Mouse (Mus musculus): Measurements from ENCODE around the gene Nhlrc1. TPM values are rescaled to one million over a fixed set of nuclear protein-coding genes. Genes with fewer than 3 reads are reported as not detected.

Gene Nhlrc1
- polyA plus RNA-seq, 1 experiment from 2014 or later: 1.6 TPM

- no peak for ATAC-seq (replicated peaks; ENCODE audit: low FRiP score)
- H3K9me3 ChIP-seq (ENCODE audit: control insufficient read depth, low read length): no peaks in the 10 kb centered on the region
- peaks cover 3% of the 10 kb centered on the region for H3K4me1 ChIP-seq (replicated peaks; ENCODE audit: control insufficient read depth, insufficient read depth, low read length)
- no peaks in the 10 kb centered on the region for H3K36me3 ChIP-seq (ENCODE audit: control insufficient read depth, insufficient read depth, low read length)
- no peak overlapping the region for H3K9ac ChIP-seq (ENCODE audit: low read depth, low read length)
- H3K4me2 ChIP-seq: peak overlapping the region; percentile 35
- WGBS: 58% methylated on average over 14 of the region's 14 CpGs
- no peak for DNase-seq (ENCODE audit: low spot score)
- no peak overlapping the region for H3K27ac ChIP-seq (ENCODE audit: low read depth, low read length)
- H3K27me3 ChIP-seq (replicated peaks; ENCODE audit: control insufficient read depth, insufficient read depth, low read length): no peaks in the 10 kb centered on the region
- H3K4me3 ChIP-seq (ENCODE audit: low read depth, low read length): no peak overlapping the region
Observed at GRCm38 (mm10) chr13:46975031-46975551, 39.6 kb downstream of the Nhlrc1 start.

DNA sequence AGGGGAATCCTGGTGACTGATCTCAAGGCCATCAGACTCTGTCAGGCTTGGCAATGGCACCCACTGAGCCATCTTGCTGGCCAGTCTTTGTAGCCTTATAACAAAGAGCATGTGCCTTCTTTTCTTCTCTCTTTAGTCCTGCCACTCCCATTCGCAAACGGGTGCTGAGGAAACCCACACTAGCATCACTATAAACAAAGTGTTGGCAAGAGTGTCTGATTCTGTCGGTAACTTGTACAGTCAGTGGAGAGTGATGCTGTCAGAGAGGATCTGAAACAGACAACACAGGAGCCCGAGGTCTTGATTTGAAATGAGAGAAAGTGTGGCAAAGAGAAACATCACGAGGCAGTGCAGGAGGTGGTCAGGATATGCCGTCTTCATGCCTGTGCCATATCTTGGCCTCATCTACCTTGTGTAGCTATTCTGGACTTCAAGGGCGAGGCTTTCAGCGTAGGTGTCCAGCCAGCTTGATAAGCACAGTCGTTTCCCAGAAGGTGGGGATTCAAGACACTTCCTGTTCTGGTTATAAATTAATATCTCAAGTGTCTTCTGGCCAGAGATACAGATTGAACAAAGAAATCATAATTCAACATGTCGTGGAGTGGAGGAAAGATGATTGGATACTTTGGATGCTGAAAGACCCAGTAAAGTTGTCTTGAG lies 44.2 kb downstream of the Nhlrc1 start:
- DNase-seq (ENCODE audit: low spot score): no peak
- no peak overlapping the region for H3K9ac ChIP-seq (ENCODE audit: low read depth, low read length)
- no peak for ATAC-seq (replicated peaks; ENCODE audit: low FRiP score)
- no peak overlapping the region for H3K27ac ChIP-seq (ENCODE audit: low read depth, low read length)
- H3K4me2 ChIP-seq: no peak overlapping the region
- H3K36me3 ChIP-seq (ENCODE audit: control insufficient read depth, insufficient read depth, low read length): no peaks in the 10 kb centered on the region
- H3K9me3 ChIP-seq (ENCODE audit: control insufficient read depth, low read length): no peaks in the 10 kb centered on the region
- H3K4me3 ChIP-seq (ENCODE audit: low read depth, low read length): no peak overlapping the region
- WGBS: 63% methylated on average over 10 of the region's 10 CpGs
- no peaks in the 10 kb centered on the region for H3K27me3 ChIP-seq (replicated peaks; ENCODE audit: control insufficient read depth, insufficient read depth, low read length)
- no peaks in the 10 kb centered on the region for H3K4me1 ChIP-seq (replicated peaks; ENCODE audit: control insufficient read depth, insufficient read depth, low read length)

GRCm38 (mm10) chr13:46968626-46969025 lies 46.0 kb downstream of the Nhlrc1 start:
- no peak overlapping the region for H3K27ac ChIP-seq (ENCODE audit: low read depth, low read length)
- H3K9ac ChIP-seq (ENCODE audit: low read depth, low read length): no peak overlapping the region
- H3K27me3 ChIP-seq (replicated peaks; ENCODE audit: control insufficient read depth, insufficient read depth, low read length): no peaks in the 10 kb centered on the region
- DNase-seq (ENCODE audit: low spot score): no peak
- no peaks in the 10 kb centered on the region for H3K4me1 ChIP-seq (replicated peaks; ENCODE audit: control insufficient read depth, insufficient read depth, low read length)
- H3K4me3 ChIP-seq (ENCODE audit: low read depth, low read length): no peak overlapping the region
- 82% methylated on average over 2 of the region's 2 CpGs for WGBS
- H3K4me2 ChIP-seq: no peak overlapping the region
- no peak for ATAC-seq (replicated peaks; ENCODE audit: low FRiP score)
- H3K36me3 ChIP-seq (ENCODE audit: control insufficient read depth, insufficient read depth, low read length): no peaks in the 10 kb centered on the region
- no peaks in the 10 kb centered on the region for H3K9me3 ChIP-seq (ENCODE audit: control insufficient read depth, low read length)

GRCm38 (mm10) chr13:46967308-46967707 lies 47.3 kb downstream of the Nhlrc1 start:
- Histone ChIP-seq H3K4me3 (ENCODE audit: low read depth, low read length) (no peak overlapping the region), H3K4me1 (replicated peaks; ENCODE audit: control insufficient read depth, insufficient read depth, low read length) (no peaks in the 10 kb centered on the region), H3K27me3 (replicated peaks; ENCODE audit: control insufficient read depth, insufficient read depth, low read length) (no peaks in the 10 kb centered on the region), H3K4me2 (no peak overlapping the region), H3K9me3 (ENCODE audit: control insufficient read depth, low read length) (no peaks in the 10 kb centered on the region), H3K9ac (ENCODE audit: low read depth, low read length) (no peak overlapping the region), H3K36me3 (ENCODE audit: control insufficient read depth, insufficient read depth, low read length) (no peaks in the 10 kb centered on the region), H3K27ac (ENCODE audit: low read depth, low read length) (no peak overlapping the region)
- 73% methylated on average over 4 of the region's 4 CpGs for WGBS
- DNase-seq (ENCODE audit: low spot score) (no peak), ATAC-seq (replicated peaks; ENCODE audit: low FRiP score) (no peak)

Other genes starting within 250 kb of the Nhlrc1 start
- gene Kif13a, start 85.0 kb downstream of the Nhlrc1 start, polyA plus RNA-seq (2014; fragmentation: Nextera tagmentation; extraction: Ambion mirVana): 9.3 and 13.8 TPM in 2 replicates
- 8.7 and 9.2 TPM in 2 replicates for gene Kdm1b, start 28.6 kb upstream of the Nhlrc1 start, polyA plus RNA-seq (2014; fragmentation: Nextera tagmentation; extraction: Ambion mirVana)
- gene Tpmt, start 29.9 kb upstream of the Nhlrc1 start, polyA plus RNA-seq (2014; fragmentation: Nextera tagmentation; extraction: Ambion mirVana): 14.2 and 15.9 TPM in 2 replicates
- gene Dek, start 91.4 kb upstream of the Nhlrc1 start, polyA plus RNA-seq (2014; fragmentation: Nextera tagmentation; extraction: Ambion mirVana): 366 and 391 TPM in 2 replicates
- 0.55 and 0.90 TPM in 2 replicates for gene Rnf144b, start 107.8 kb upstream of the Nhlrc1 start, polyA plus RNA-seq (2014; fragmentation: Nextera tagmentation; extraction: Ambion mirVana)

Data from liver, embryonic 11.5 days (tissue).